In the genomic region with DNA sequence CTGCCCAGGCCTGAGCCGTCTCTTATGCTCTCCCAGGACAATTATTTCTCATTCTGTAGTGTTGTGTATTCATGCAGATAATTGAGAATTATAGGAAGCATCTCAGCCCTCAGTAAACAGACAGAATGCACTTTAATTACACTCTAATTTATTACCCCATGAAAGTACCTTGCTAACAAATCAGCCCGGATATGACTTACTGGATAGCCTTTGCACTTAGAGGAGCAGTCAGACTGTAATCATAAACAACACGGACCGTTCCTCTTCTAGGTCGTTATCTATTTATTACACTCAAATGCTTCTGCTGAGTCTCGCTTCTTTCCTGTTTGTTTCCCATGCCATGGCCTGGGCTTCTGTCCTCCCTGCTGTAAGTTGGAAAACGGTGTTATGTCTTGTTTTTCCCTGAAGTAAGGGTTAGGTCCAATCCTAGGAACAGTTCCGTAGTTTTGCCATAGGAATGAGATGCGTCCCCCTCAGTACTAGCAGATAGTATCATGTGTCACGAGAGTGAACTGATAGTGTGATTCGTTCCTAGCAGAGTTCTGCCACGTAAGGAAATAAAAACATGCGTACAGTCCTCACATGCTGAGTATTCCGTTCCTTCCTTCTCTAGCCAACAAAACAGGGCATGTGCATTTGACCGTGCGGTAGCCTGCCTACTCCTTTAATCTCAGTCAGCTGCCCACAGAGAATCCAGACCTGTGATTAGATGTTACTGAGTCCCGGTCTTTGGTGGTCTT, we compare ENCODE assay signal across 11 mouse cellular contexts. TPM values are rescaled to one million over a fixed set of nuclear protein-coding genes. Genes with fewer than 3 reads are reported as not detected.
DNase-seq lines count a peak whose midpoint lies in the region; ATAC-seq and TF ChIP-seq lines count a peak whose summit lies in the region.
"Had no signal": no experiment of that assay in that cellular context is flagged by ENCODE, and none has a peak within 500 bp of the region (broad histone marks: within the 10 kb centered on the region; RNA-seq: fewer than 3 reads in every experiment).

No protein-coding gene starts in this region.

- H3K4me2 ChIP-seq in heart, embryonic 14.5 days (ENCODE audit: low read length): peak overlapping the region; percentile 14; the same call in 1 of the 2 replicates
- 0 out of 2 replicates have a peak overlapping the region, but pooled peaks have one; percentile 4 for H3K4me2 ChIP-seq in neural tube, embryonic 13.5 days
- no peak overlapping the region for H3K4me2 ChIP-seq in neural tube, embryonic 15.5 days
- H3K4me2 ChIP-seq: hindbrain, embryonic 12.5 days; stomach, embryonic 15.5 days had no signal

- H3K4me3 ChIP-seq in cerebellum, adult 2 months (replicated peaks; ENCODE audit: insufficient read depth, low read depth, low read length): no peak overlapping the region
- no peak overlapping the region for H3K4me3 ChIP-seq in heart, embryonic 14.5 days (ENCODE audit: control insufficient read depth in 1 of 2, insufficient read depth in 1 of 2, low read depth in 1 of 2, low read length in 2 of 2)
- no peak overlapping the region for H3K4me3 ChIP-seq in neural tube, embryonic 13.5 days
- no peak overlapping the region for H3K4me3 ChIP-seq in neural tube, embryonic 15.5 days (replicated peaks)
- H3K4me3 ChIP-seq: hindbrain, embryonic 12.5 days; stomach, embryonic 15.5 days had no signal

- H3K27ac ChIP-seq in cerebellum, adult 2 months (ENCODE audit: insufficient read depth, low read length): no peak overlapping the region
- H3K27ac ChIP-seq in heart, embryonic 14.5 days (replicated peaks in 1 of 2; ENCODE audit: control insufficient read depth in 1 of 2, insufficient read depth in 1 of 2, low read depth in 2 of 2, low read length in 2 of 2): no peak overlapping the region
- H3K27ac ChIP-seq in neural tube, embryonic 13.5 days (replicated peaks): no peak overlapping the region
- no peak overlapping the region for H3K27ac ChIP-seq in neural tube, embryonic 15.5 days (replicated peaks)
- H3K27ac ChIP-seq: hindbrain, embryonic 12.5 days; stomach, embryonic 15.5 days had no signal

- TF ChIP-seq POLR2A in cerebellum, adult 2 months (IDR thresholded peaks at IDR 0.05; ENCODE audit: borderline replicate concordance, insufficient read depth, low read length): no peak

- no peaks in the 10 kb centered on the region for H3K27me3 ChIP-seq in cerebellum, adult 2 months (ENCODE audit: control insufficient read depth, insufficient read depth, low read length)
- H3K27me3 ChIP-seq in heart, embryonic 14.5 days (ENCODE audit: control insufficient read depth, insufficient read depth, low read length): no peaks in the 10 kb centered on the region
- H3K27me3 ChIP-seq in neural tube, embryonic 13.5 days: no peaks in the 10 kb centered on the region
- no peaks in the 10 kb centered on the region for H3K27me3 ChIP-seq in neural tube, embryonic 15.5 days (replicated peaks)
- H3K27me3 ChIP-seq: hindbrain, embryonic 12.5 days; stomach, embryonic 15.5 days had no signal

- 26% methylated on average over 17 of the region's 17 CpGs for WGBS in cerebellum, adult 2 months
- 48% methylated on average over 17 of the region's 17 CpGs for WGBS in heart, embryonic 14.5 days
- 47% methylated on average over 17 of the region's 17 CpGs for WGBS in neural tube, embryonic 13.5 days
- 44% methylated on average over 17 of the region's 17 CpGs for WGBS in neural tube, embryonic 15.5 days

- peak; percentile 31 to 45 for DNase-seq in cerebellum, postnatal 10 days
- DNase-seq in cerebellum, adult 2 months: no peak
- no peak for DNase-seq in heart, adult 9 months (ENCODE audit: low spot score in 2 of 2)
- DNase-seq in right cerebral cortex, postnatal 10 days (ENCODE audit: low spot score in 2 of 2): no peak
- DNase-seq in left cerebral cortex, postnatal 10 days (ENCODE audit: extremely low spot score in 1 of 2, low spot score in 2 of 2): no peak
- DNase-seq: lung, postnatal 14 days had no signal

- intact Hi-C loops in left cerebral cortex, postnatal 10 days (cut with DNase I): no loop called here

- no peak overlapping the region for H3K9ac ChIP-seq in heart, embryonic 14.5 days (ENCODE audit: low read length)
- H3K9ac ChIP-seq in neural tube, embryonic 13.5 days: 0 out of 2 replicates have a peak overlapping the region, but pooled peaks have one; percentile 1
- no peak overlapping the region for H3K9ac ChIP-seq in neural tube, embryonic 15.5 days (replicated peaks)
- H3K9ac ChIP-seq: hindbrain, embryonic 12.5 days; stomach, embryonic 15.5 days had no signal

- no peak for ATAC-seq in heart, embryonic 14.5 days (ENCODE audit: insufficient number of reproducible peaks, insufficient read depth, low FRiP score, low read depth)
- ATAC-seq in neural tube, embryonic 13.5 days (ENCODE audit: low read depth): no peak
- no peak for ATAC-seq in neural tube, embryonic 15.5 days (ENCODE audit: low FRiP score)

- no peaks in the 10 kb centered on the region for H3K36me3 ChIP-seq in heart, embryonic 14.5 days (ENCODE audit: control insufficient read depth, insufficient read depth, low read length)
- H3K36me3 ChIP-seq in neural tube, embryonic 13.5 days: no peaks in the 10 kb centered on the region
- H3K36me3 ChIP-seq in neural tube, embryonic 15.5 days: no peaks in the 10 kb centered on the region
- H3K36me3 ChIP-seq: hindbrain, embryonic 12.5 days; stomach, embryonic 15.5 days had no signal

- no peak for TF ChIP-seq CTCF in cerebellum, adult 2 months (IDR thresholded peaks at IDR 0.05; ENCODE audit: borderline replicate concordance, insufficient read depth, low read depth, low read length)

- no peaks in the 10 kb centered on the region for H3K9me3 ChIP-seq in heart, embryonic 14.5 days (ENCODE audit: control insufficient read depth, low read length)
- H3K9me3 ChIP-seq in neural tube, embryonic 13.5 days: no peaks in the 10 kb centered on the region
- no peaks in the 10 kb centered on the region for H3K9me3 ChIP-seq in neural tube, embryonic 15.5 days (replicated peaks)
- H3K9me3 ChIP-seq: hindbrain, embryonic 12.5 days; stomach, embryonic 15.5 days had no signal

- peaks cover 6% of the 10 kb centered on the region for H3K4me1 ChIP-seq in cerebellum, adult 2 months (ENCODE audit: control insufficient read depth, insufficient read depth, low read length)
- H3K4me1 ChIP-seq in heart, embryonic 14.5 days (ENCODE audit: control insufficient read depth in 2 of 2, insufficient read depth in 2 of 2, low read length in 2 of 2): peaks cover 4 to 10% of the 10 kb centered on the region in 2 experiments; a peak in 2 of 4 replicates
- peaks cover 22% of the 10 kb centered on the region for H3K4me1 ChIP-seq in neural tube, embryonic 13.5 days (replicated peaks)
- peaks cover 18% of the 10 kb centered on the region for H3K4me1 ChIP-seq in neural tube, embryonic 15.5 days
- H3K4me1 ChIP-seq: stomach, embryonic 15.5 days had no signal

RNA-seq across cellular contexts. Expression of gene Pdss2, which starts 24.3 kb away (rescaled TPM):
- 12.8 and 13.7 TPM in 2 replicates for polyA plus RNA-seq in cerebellum, adult 2 months (2012; rRNA removed)
- 10.7 and 11.1 TPM in 2 replicates for polyA plus RNA-seq in heart, embryonic 14.5 days (2014; fragmentation: Nextera tagmentation; extraction: Ambion mirVana)
- polyA plus RNA-seq in neural tube, embryonic 13.5 days (2015; fragmentation: Nextera tagmentation; extraction: Ambion mirVana): 14.0 and 14.6 TPM in 2 replicates
- polyA plus RNA-seq in neural tube, embryonic 15.5 days (2015; fragmentation: Nextera tagmentation; extraction: Ambion mirVana): 16.1 and 16.8 TPM in 2 replicates
- 10 to 100 TPM; 20.2 to 20.4 TPM for total RNA-seq in left cerebral cortex, postnatal 10 days (2021)

Comparison
In these comparisons a context has a peak if more than half of its experiments do, and no peak if none do; other contexts are left out.
1. DNase-seq: peak in cerebellum, postnatal 10 days (2 of 2); none in cerebellum, adult 2 months (0 of 2), heart, adult 9 months (0 of 2), right cerebral cortex, postnatal 10 days (0 of 2) and left cerebral cortex, postnatal 10 days (0 of 2).